Mouse (Mus musculus): ENCODE measurements around the gene Olfr787.

DNA sequence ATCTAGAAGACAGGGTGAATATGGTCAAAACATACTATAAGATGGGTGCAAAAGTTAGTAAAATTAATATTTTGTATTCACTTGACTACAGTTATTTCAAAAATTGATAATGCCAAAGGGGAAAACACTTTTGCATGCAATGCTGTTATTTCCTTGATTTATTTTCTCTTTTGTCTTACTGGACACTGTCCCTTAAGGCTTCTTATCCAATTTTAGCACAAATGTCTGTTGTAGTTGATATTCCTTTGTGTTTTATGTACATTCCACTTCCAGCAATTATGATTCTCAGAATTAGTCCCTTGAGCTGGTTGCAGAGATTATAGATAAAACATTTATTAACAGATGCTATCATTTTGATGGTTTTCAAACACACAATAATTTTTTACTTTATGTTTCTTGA, 34.7 kb upstream of the Olfr787 start, which contains the start of gene Olfr786:
- no peak for TF ChIP-seq POLR2A (IDR thresholded peaks at IDR 0.05; ENCODE audit: low read depth, low read length)
- TF ChIP-seq CTCF (IDR thresholded peaks at IDR 0.05; ENCODE audit: extremely low read depth, insufficient read depth, insufficient read length, insufficient replicate concordance) = no peak

All from spleen, adult 2 months (tissue).